Mouse (Mus musculus): Measurements from ENCODE around the gene Pnkd.

GRCm38 (mm10) chr1:74332241-74332763 lies 47.6 kb downstream of the Pnkd start:
- TF ChIP-seq CTCF (IDR thresholded peaks at IDR 0.05; ENCODE audit: low read depth) (peak; percentile 64), EP300 (IDR thresholded peaks at IDR 0.05; ENCODE audit: low read depth) (no peak)

All from heart, postnatal 0 days (tissue).